ENCODE assay signal across 11 mouse cellular contexts in the genomic region with DNA sequence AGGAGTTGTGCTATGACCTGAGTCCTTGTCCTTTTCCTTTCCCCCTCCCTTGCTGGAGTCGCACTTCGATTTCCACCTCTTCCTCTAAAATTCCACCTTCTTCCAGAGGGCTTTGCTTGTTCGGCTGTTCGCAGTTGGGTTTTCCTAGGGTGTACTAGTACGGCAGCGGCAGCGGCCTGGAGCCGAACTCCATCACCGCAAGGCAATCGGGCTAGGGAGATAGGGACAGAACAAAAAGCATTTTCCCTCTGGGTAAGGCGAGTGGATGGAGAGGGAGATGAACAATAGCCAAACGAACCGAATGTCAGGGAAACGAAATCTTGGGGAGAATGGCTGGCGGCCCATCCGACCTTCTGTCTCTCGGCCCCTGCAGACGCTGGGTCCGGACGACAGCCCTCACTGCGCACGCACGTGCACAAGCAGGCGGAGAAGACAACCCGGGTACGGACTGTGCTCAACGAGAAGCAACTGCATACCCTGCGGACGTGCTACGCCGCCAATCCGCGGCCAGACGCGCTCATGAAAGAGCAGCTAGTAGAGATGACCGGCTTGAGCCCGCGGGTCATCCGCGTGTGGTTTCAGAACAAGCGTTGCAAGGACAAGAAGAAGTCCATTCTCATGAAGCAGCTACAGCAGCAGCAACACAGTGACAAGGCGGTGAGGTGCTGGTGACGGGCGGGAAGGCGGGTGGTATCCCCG. TPM values are rescaled to one million over a fixed set of nuclear protein-coding genes. Genes with fewer than 3 reads are reported as not detected.
DNase-seq lines count a peak whose midpoint lies in the region; ATAC-seq lines count a peak whose summit lies in the region.
"Had no signal": no experiment of that assay in that cellular context is flagged by ENCODE, and none has a peak within 500 bp of the region (broad histone marks: within the 10 kb centered on the region; RNA-seq: fewer than 3 reads in every experiment).

No protein-coding gene starts in this region.

- peaks cover 36% of the 10 kb centered on the region for H3K4me1 ChIP-seq in heart, embryonic 16.5 days (ENCODE audit: control insufficient read depth, insufficient read depth, low read length)
- peaks cover 45% of the 10 kb centered on the region for H3K4me1 ChIP-seq in midbrain, embryonic 12.5 days

- DNase-seq in gastrocnemius, adult 18-20 months (ENCODE audit: low spot score): peak; percentile 34
- DNase-seq in gastrocnemius, postnatal 14 days: no peak
- DNase-seq in embryo, embryonic 9.5 days (ENCODE audit: extremely low spot score): peak; percentile 76
- DNase-seq in kidney, postnatal 14 days: peak; percentile 45
- DNase-seq in thymus, postnatal 36 days: peak; percentile 24 to 32

- WGBS in heart, embryonic 16.5 days: 3% methylated on average over 46 of the region's 46 CpGs
- under 1% methylated on average over 46 of the region's 46 CpGs for WGBS in midbrain, embryonic 12.5 days

- H3K4me3 ChIP-seq in heart, embryonic 16.5 days (ENCODE audit: low read length): peak overlapping the region; percentile 34
- H3K4me3 ChIP-seq in midbrain, embryonic 12.5 days: peak overlapping the region; percentile 23
- H3K4me3 ChIP-seq: erythroblast, embryonic 14.5 days; myocyte had no signal

- peaks cover 82% of the 10 kb centered on the region for H3K27me3 ChIP-seq in heart, embryonic 16.5 days (ENCODE audit: control insufficient read depth, insufficient read depth, low read length)
- peaks cover 92% of the 10 kb centered on the region for H3K27me3 ChIP-seq in midbrain, embryonic 12.5 days
- H3K27me3 ChIP-seq: CH12.LX had no signal

- intact Hi-C loops in gastrocnemius, postnatal 14 days (cut with DNase I; ENCODE audit: low total_unique reads): no loop called here

- H3K9ac ChIP-seq in heart, embryonic 16.5 days (ENCODE audit: low read length): no peak overlapping the region
- 0 out of 2 replicates have a peak overlapping the region, but pooled peaks have one; percentile 11 for H3K9ac ChIP-seq in midbrain, embryonic 12.5 days (replicated peaks)

- H3K4me2 ChIP-seq in heart, embryonic 16.5 days (ENCODE audit: low read depth, low read length): peak overlapping the region; percentile 52
- peak overlapping the region; percentile 45 for H3K4me2 ChIP-seq in midbrain, embryonic 12.5 days (replicated peaks)

- peak; percentile 21 for ATAC-seq in CD4-positive, CD25-positive, alpha-beta regulatory T cell, adult 4 months
- ATAC-seq in heart, embryonic 16.5 days (replicated peaks; ENCODE audit: extremely low read depth, insufficient read depth, low FRiP score): no peak
- ATAC-seq in midbrain, embryonic 12.5 days (ENCODE audit: low FRiP score, low read depth): no peak

- no peaks in the 10 kb centered on the region for H3K36me3 ChIP-seq in heart, embryonic 16.5 days (ENCODE audit: control insufficient read depth, insufficient read depth)
- no peaks in the 10 kb centered on the region for H3K36me3 ChIP-seq in midbrain, embryonic 12.5 days

- H3K27ac ChIP-seq in heart, embryonic 16.5 days (ENCODE audit: low read length): no peak overlapping the region
- H3K27ac ChIP-seq in midbrain, embryonic 12.5 days (replicated peaks): no peak overlapping the region

- H3K9me3 ChIP-seq in heart, embryonic 16.5 days (replicated peaks; ENCODE audit: control insufficient read depth, low read length): peaks cover 3% of the 10 kb centered on the region; the same call in 1 of the 2 replicates
- H3K9me3 ChIP-seq in midbrain, embryonic 12.5 days: no peaks in the 10 kb centered on the region

RNA-seq across cellular contexts. Expression of gene Isl2, which starts 5.4 kb away (rescaled TPM):
- not detected for total RNA-seq in gastrocnemius, adult 18-20 months (2021)
- not detected for total RNA-seq in gastrocnemius, postnatal 14 days (2021)
- not detected for polyA plus RNA-seq in CD4-positive, CD25-positive, alpha-beta regulatory T cell, adult 4 months (2017; shearing (Covaris generic))
- polyA plus RNA-seq in heart, embryonic 16.5 days (2015; fragmentation: Nextera tagmentation; extraction: Ambion mirVana): 0.54 and 1.00 TPM in 2 replicates
- 5.3 and 8.0 TPM in 2 replicates for polyA plus RNA-seq in midbrain, embryonic 12.5 days (2016; fragmentation: Nextera tagmentation; extraction: Ambion mirVana)
- polyA plus RNA-seq: erythroblast, embryonic 14.5 days had no signal

RNA-seq across cellular contexts. Expression of gene Etfa, which starts 31.8 kb away (rescaled TPM):
- 100 to 1,000 TPM; 260 to 304 TPM for total RNA-seq in gastrocnemius, adult 18-20 months (2021)
- 100 to 1,000 TPM; 229 to 279 TPM for total RNA-seq in gastrocnemius, postnatal 14 days (2021)
- 100 to 1,000 TPM; 126 to 138 TPM for polyA plus RNA-seq in CD4-positive, CD25-positive, alpha-beta regulatory T cell, adult 4 months (2017; shearing (Covaris generic))
- 452 and 483 TPM in 2 replicates for polyA plus RNA-seq in heart, embryonic 16.5 days (2015; fragmentation: Nextera tagmentation; extraction: Ambion mirVana)
- polyA plus RNA-seq in midbrain, embryonic 12.5 days (2016; fragmentation: Nextera tagmentation; extraction: Ambion mirVana): 118 and 125 TPM in 2 replicates
